Mouse (Mus musculus): ENCODE data around the gene Gm10681.
"Not testable (repeated sequence)": the region's sequence is repeated elsewhere in the genome, so short reads cannot be mapped to it uniquely, and the experiment has no call there.

DNA sequence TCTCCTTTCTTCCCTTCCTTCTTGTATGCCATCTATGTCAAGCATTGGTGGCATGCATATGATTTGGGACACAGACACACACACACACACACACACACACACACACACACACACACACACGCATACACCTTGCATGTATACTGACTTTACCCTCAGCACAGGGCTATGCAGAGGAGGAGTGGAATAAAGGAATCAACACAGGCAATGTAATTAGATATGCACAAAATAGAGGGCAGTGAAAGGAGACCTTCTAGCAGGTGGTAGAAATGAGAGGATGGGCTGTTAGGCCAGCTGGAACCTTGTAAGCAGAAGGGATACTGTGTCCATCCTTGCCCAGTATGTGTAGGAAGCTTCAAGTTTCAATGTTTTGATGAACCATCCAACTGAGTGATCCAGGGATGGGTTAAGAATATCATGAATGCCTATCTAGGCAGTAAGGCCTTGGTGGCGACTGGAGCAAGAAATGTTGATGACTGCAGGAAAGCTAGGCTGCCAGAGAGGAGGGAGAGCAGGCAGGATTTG lies 25.9 kb upstream of the Gm10681 start:
- not testable (repeated sequence) for TF ChIP-seq CTCF, EP300 (IDR thresholded peaks at IDR 0.05; ENCODE audit: low read depth)
